Mouse (Mus musculus) megakaryocyte, embryonic 14.5 days (primary cell): Measurements from ENCODE around the gene Guca2b.

Source experiments
- FLI1 ChIP-seq: IDR thresholded peaks from 2 replicates; pipeline ENCODE4 v1.6.1; 2012; ENCODE audit warnings: low read length, inconsistent platforms, mixed read lengths
- GATA1 ChIP-seq: IDR thresholded peaks from 3 replicates; pipeline ENCODE4 v1.6.1; 2012; ENCODE audit warnings: mixed read lengths, low read length, inconsistent platforms, borderline replicate concordance

DNA sequence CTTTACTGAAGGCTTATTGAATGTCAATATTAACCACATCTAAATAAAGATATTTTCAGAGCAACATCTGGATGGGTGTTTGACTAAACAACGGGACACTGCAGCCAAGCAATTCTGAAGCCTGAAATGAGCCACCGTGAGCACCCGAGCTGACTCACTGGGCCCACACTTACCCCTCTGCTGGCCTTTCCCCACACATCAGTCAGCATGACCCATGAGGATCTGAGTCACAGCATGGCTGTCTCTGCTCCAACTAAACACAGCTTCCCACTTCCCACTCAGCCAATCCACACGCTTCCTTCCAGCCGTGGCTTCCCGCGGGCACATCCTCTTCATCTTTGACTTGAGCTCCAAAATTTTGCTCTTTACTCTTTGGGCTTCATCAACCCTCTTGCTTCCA lies 4.2 kb upstream of the Guca2b start:
- TF ChIP-seq FLI1 (no peak), GATA1 (no peak)
